Mouse (Mus musculus) embryonic facial prominence, embryonic 10.5 days (tissue): ENCODE measurements around the gene Vwa3a. TPM values are rescaled to one million over a fixed set of nuclear protein-coding genes. Genes with fewer than 3 reads are reported as not detected.

Experiments used
- DNase-seq: peaks from one replicate; pipeline ENCODE4 v3.0.0-alpha.2; 2017; ENCODE audit warnings: low spot score
- H3K27ac ChIP-seq: fragments of 300-500 bp; sonication (generic); replicated peaks from 2 replicates; pipeline ENCODE4 v1.5.1; 2016; ENCODE audit warnings: mild to moderate bottlenecking
- H3K27me3 ChIP-seq: fragments of 300-500 bp; sonication (generic); replicated peaks from 2 replicates; pipeline ENCODE4 v1.6.1; 2016; ENCODE audit warnings: low read depth, mild to moderate bottlenecking; ENCODE audit not compliant: poor library complexity, severe bottlenecking
- H3K36me3 ChIP-seq: fragments of 300-500 bp; sonication (generic); replicated peaks from 2 replicates; pipeline ENCODE4 v1.6.1; 2016; ENCODE audit warnings: mild to moderate bottlenecking, moderate library complexity
- H3K4me1 ChIP-seq: fragments of 300-500 bp; sonication (generic); 2 replicates; pipeline ENCODE4 v1.6.1; 2016
- H3K4me3 ChIP-seq: fragments of 300-500 bp; sonication (generic); 2 replicates; pipeline ENCODE4 v1.5.1; 2016; ENCODE audit warnings: mild to moderate bottlenecking, moderate library complexity
- H3K9me3 ChIP-seq: fragments of 300-500 bp; sonication (generic); 2 replicates; pipeline ENCODE4 v1.6.1; 2016; ENCODE audit warnings: mild to moderate bottlenecking
- WGBS: fragments of 180-500 bp; shearing (Covaris S2); methylation state at CpG from one replicate; pipeline ENCODE4 v1.1.7; 2016; 5-methylcytosine and 5-hydroxymethylcytosine counted together
- polyA plus RNA-seq: library from polyadenylated mRNA; unstranded; fragments of >200 nt; fragmentation: Nextera tagmentation; extraction: Ambion mirVana; gene quantifications from 2 replicates; pipeline ENCODE4 v1.2.1, GENCODE M21; 2016

The Vwa3a gene
- polyA plus RNA-seq, 1 experiment from 2014 or later = 0.07 TPM

- Histone ChIP-seq H3K9me3 (no peaks in the 10 kb centered on the region), H3K4me1 (peaks cover 7% of the 10 kb centered on the region), H3K4me3 (no peak overlapping the region), H3K27ac (no peak overlapping the region), H3K27me3 (no peaks in the 10 kb centered on the region), H3K36me3 (peaks cover 18% of the 10 kb centered on the region)
- 94% methylated on average over 8 of the region's 8 CpGs for WGBS
- no peak for DNase-seq
Measured at GRCm38 (mm10) chr7:120721456-120721855, 17.7 kb upstream of the Vwa3a start.

- Histone ChIP-seq H3K9me3 (no peaks in the 10 kb centered on the region), H3K36me3 (peaks cover 18% of the 10 kb centered on the region), H3K4me1 (peaks cover 7% of the 10 kb centered on the region), H3K27me3 (no peaks in the 10 kb centered on the region), H3K27ac (no peak overlapping the region), H3K4me3 (no peak overlapping the region)
- 95% methylated on average over 4 of the region's 4 CpGs for WGBS
- DNase-seq = no peak
Measured at GRCm38 (mm10) chr7:120722063-120722462, 17.1 kb upstream of the Vwa3a start.

GRCm38 (mm10) chr7:120722839-120723278 is 16.3 kb upstream of the Vwa3a start:
- Histone ChIP-seq H3K4me3 (no peak overlapping the region), H3K27ac (no peak overlapping the region), H3K36me3 (peaks cover 22% of the 10 kb centered on the region), H3K4me1 (peaks cover 7% of the 10 kb centered on the region), H3K9me3 (no peaks in the 10 kb centered on the region), H3K27me3 (no peaks in the 10 kb centered on the region)
- no peak for DNase-seq
- WGBS = 77% methylated on average over 8 of the region's 8 CpGs

GRCm38 (mm10) chr7:120727581-120727980 is 11.5 kb upstream of the Vwa3a start:
- WGBS = 88% methylated on average over 3 of the region's 3 CpGs
- Histone ChIP-seq H3K4me3 (no peak overlapping the region), H3K27me3 (no peaks in the 10 kb centered on the region), H3K4me1 (peaks cover 6% of the 10 kb centered on the region), H3K9me3 (no peaks in the 10 kb centered on the region), H3K27ac (no peak overlapping the region), H3K36me3 (peaks cover 46% of the 10 kb centered on the region)
- no peak for DNase-seq

GRCm38 (mm10) chr7:120729635-120730034 is 9.5 kb upstream of the Vwa3a start:
- Histone ChIP-seq H3K27me3 (no peaks in the 10 kb centered on the region), H3K4me1 (no peaks in the 10 kb centered on the region), H3K9me3 (no peaks in the 10 kb centered on the region), H3K36me3 (peaks cover 54% of the 10 kb centered on the region), H3K27ac (no peak overlapping the region), H3K4me3 (no peak overlapping the region)
- DNase-seq = no peak
- 86% methylated on average over 5 of the region's 5 CpGs for WGBS

GRCm38 (mm10) chr7:120732906-120733305 is 6.2 kb upstream of the Vwa3a start:
- Histone ChIP-seq H3K27me3 (no peaks in the 10 kb centered on the region), H3K4me3 (no peak overlapping the region), H3K36me3 (peaks cover 47% of the 10 kb centered on the region), H3K4me1 (no peaks in the 10 kb centered on the region), H3K9me3 (no peaks in the 10 kb centered on the region), H3K27ac (no peak overlapping the region)
- DNase-seq = no peak
- 91% methylated on average over 7 of the region's 7 CpGs for WGBS

GRCm38 (mm10) chr7:120739558-120740101 is 512 bp downstream of the Vwa3a start:
- no peak for DNase-seq
- Histone ChIP-seq H3K4me3 (no peak overlapping the region), H3K9me3 (no peaks in the 10 kb centered on the region), H3K27ac (no peak overlapping the region), H3K4me1 (peaks cover 10% of the 10 kb centered on the region), H3K27me3 (no peaks in the 10 kb centered on the region), H3K36me3 (peaks cover 5% of the 10 kb centered on the region)
- WGBS = 18% methylated on average over 5 of the region's 5 CpGs

GRCm38 (mm10) chr7:120743366-120744351 is 4.5 kb downstream of the Vwa3a start:
- no peak overlapping the region for H3K27ac ChIP-seq
- no peaks in the 10 kb centered on the region for H3K36me3 ChIP-seq
- WGBS = 75% methylated on average over 14 of the region's 14 CpGs
- no peak overlapping the region for H3K4me3 ChIP-seq
- no peaks in the 10 kb centered on the region for H3K27me3 ChIP-seq
- H3K9me3 ChIP-seq = no peaks in the 10 kb centered on the region
- peaks cover 10% of the 10 kb centered on the region for H3K4me1 ChIP-seq
- no peak for DNase-seq

- H3K27me3 ChIP-seq = no peaks in the 10 kb centered on the region
- no peak for DNase-seq
Measured at GRCm38 (mm10) chr7:120744606-120745005, 5.5 kb downstream of the Vwa3a start.

GRCm38 (mm10) chr7:120746029-120746428 is 6.9 kb downstream of the Vwa3a start:
- no peak overlapping the region for H3K27ac ChIP-seq
- 85% methylated on average over 3 of the region's 3 CpGs for WGBS
- H3K9me3 ChIP-seq = no peaks in the 10 kb centered on the region

More at GRCm38 (mm10) chr7:120744606-120745005, 5.5 kb downstream of the Vwa3a start:
- Histone ChIP-seq H3K4me3 (no peak overlapping the region), H3K27ac (no peak overlapping the region), H3K9me3 (no peaks in the 10 kb centered on the region), H3K4me1 (peaks cover 5% of the 10 kb centered on the region), H3K36me3 (no peaks in the 10 kb centered on the region)
- WGBS = 88% methylated on average over 6 of the region's 6 CpGs

GRCm38 (mm10) chr7:120746821-120747220 is 7.7 kb downstream of the Vwa3a start:
- no peak overlapping the region for H3K27ac ChIP-seq
- H3K9me3 ChIP-seq = no peaks in the 10 kb centered on the region
- no peak for DNase-seq
- WGBS = 89% methylated on average over 5 of the region's 5 CpGs
- no peaks in the 10 kb centered on the region for H3K27me3 ChIP-seq
- no peaks in the 10 kb centered on the region for H3K4me1 ChIP-seq
- no peak overlapping the region for H3K4me3 ChIP-seq
- no peaks in the 10 kb centered on the region for H3K36me3 ChIP-seq

More at GRCm38 (mm10) chr7:120746029-120746428, 6.9 kb downstream of the Vwa3a start:
- H3K27me3 ChIP-seq = no peaks in the 10 kb centered on the region
- H3K4me3 ChIP-seq = no peak overlapping the region
- H3K36me3 ChIP-seq = no peaks in the 10 kb centered on the region
- no peak for DNase-seq
- H3K4me1 ChIP-seq = no peaks in the 10 kb centered on the region

- Histone ChIP-seq H3K4me1 (no peaks in the 10 kb centered on the region), H3K27me3 (no peaks in the 10 kb centered on the region), H3K9me3 (no peaks in the 10 kb centered on the region), H3K4me3 (no peak overlapping the region), H3K36me3 (no peaks in the 10 kb centered on the region), H3K27ac (no peak overlapping the region)
- no peak for DNase-seq
Measured at GRCm38 (mm10) chr7:120748478-120748877, 9.4 kb downstream of the Vwa3a start.

- Histone ChIP-seq H3K27me3 (no peaks in the 10 kb centered on the region), H3K4me3 (no peak overlapping the region), H3K36me3 (no peaks in the 10 kb centered on the region), H3K27ac (no peak overlapping the region), H3K9me3 (no peaks in the 10 kb centered on the region), H3K4me1 (no peaks in the 10 kb centered on the region)
- no peak for DNase-seq
Measured at GRCm38 (mm10) chr7:120751330-120751729, 12.2 kb downstream of the Vwa3a start.
